Mouse (Mus musculus) heart, embryonic 14.5 days (tissue): ENCODE results near the gene Usp6nl. TPM values are rescaled to one million over a fixed set of nuclear protein-coding genes. Genes with fewer than 3 reads are reported as not detected.

Source experiments
- ATAC-seq: fragments of 200-750 bp; cut with Nextera tagmentation; 2 replicates; pipeline ENCODE4 v1.8.0; 2017; ENCODE audit warnings: low read depth, moderate TSS enrichment; ENCODE audit not compliant: insufficient number of reproducible peaks, insufficient read depth, low FRiP score
- H3K27ac ChIP-seq, 2 experiments: fragments of 200-500 bp in 1 of 2; fragments of 300-500 bp in 1 of 2; sonication (generic) in 1 of 2; replicated peaks in 1 of 2; 2 replicates each; pipeline ENCODE4 v1.5.1; 2012 to 2014; ENCODE audit warnings: low read depth in 2 of 2, low read length in 2 of 2, control low read depth in 1 of 2, mild to moderate bottlenecking in 1 of 2, mixed read lengths in 1 of 2; ENCODE audit not compliant: control insufficient read depth in 1 of 2, insufficient read depth in 1 of 2
- H3K27me3 ChIP-seq: fragments of 300-500 bp; sonication (generic); 2 replicates; pipeline ENCODE4 v1.6.1; 2014; ENCODE audit warnings: mild to moderate bottlenecking, low read length, control low read depth; ENCODE audit not compliant: control insufficient read depth, insufficient read depth
- H3K36me3 ChIP-seq: fragments of 300-500 bp; sonication (generic); 2 replicates; pipeline ENCODE4 v1.6.1; 2014; ENCODE audit warnings: mild to moderate bottlenecking, control low read depth, low read length, mixed read lengths; ENCODE audit not compliant: control insufficient read depth, insufficient read depth
- H3K4me1 ChIP-seq, 2 experiments: fragments of 200-500 bp in 1 of 2; fragments of 300-500 bp in 1 of 2; sonication (generic) in 1 of 2; 2 replicates each; pipeline ENCODE4 v1.6.1; 2012 to 2014; ENCODE audit warnings: low read length in 2 of 2, control low read depth in 1 of 2, mixed read lengths in 1 of 2; ENCODE audit not compliant: control insufficient read depth in 2 of 2, insufficient read depth in 2 of 2
- H3K4me2 ChIP-seq: fragments of 300-500 bp; sonication (generic); 2 replicates; pipeline ENCODE4 v1.6.1; 2014; ENCODE audit warnings: mild to moderate bottlenecking, low read length
- H3K4me3 ChIP-seq, 2 experiments: fragments of 200-500 bp in 1 of 2; fragments of 300-500 bp in 1 of 2; sonication (generic) in 1 of 2; 2 replicates each; pipeline ENCODE4 v1.5.1; 2012 to 2014; ENCODE audit warnings: low read length in 2 of 2, mild to moderate bottlenecking in 2 of 2, control low read depth in 1 of 2, low read depth in 1 of 2, moderate library complexity in 1 of 2; ENCODE audit not compliant: control insufficient read depth in 1 of 2, insufficient read depth in 1 of 2
- H3K9ac ChIP-seq: fragments of 300-500 bp; sonication (generic); 2 replicates; pipeline ENCODE4 v1.6.1; 2014; ENCODE audit warnings: mild to moderate bottlenecking, low read length
- H3K9me3 ChIP-seq: fragments of 300-500 bp; sonication (generic); 2 replicates; pipeline ENCODE4 v1.6.1; 2016; ENCODE audit warnings: low read length, control low read depth; ENCODE audit not compliant: control insufficient read depth
- WGBS: fragments of 180-500 bp; shearing (Covaris S2); extraction: QIAGEN DNeasy Blood & Tissue Kit; methylation state at CpG from one replicate; pipeline ENCODE4 v1.1.7; 2014; 5-methylcytosine and 5-hydroxymethylcytosine counted together
- polyA plus RNA-seq: library from polyadenylated mRNA; unstranded; fragments of >200 nt; fragmentation: Nextera tagmentation; extraction: Ambion mirVana; gene quantifications from 2 replicates; pipeline ENCODE4 v1.2.1, GENCODE M21; 2014

Usp6nl gene
- polyA plus RNA-seq, 1 experiment from 2014 or later: 6.7 TPM

DNA sequence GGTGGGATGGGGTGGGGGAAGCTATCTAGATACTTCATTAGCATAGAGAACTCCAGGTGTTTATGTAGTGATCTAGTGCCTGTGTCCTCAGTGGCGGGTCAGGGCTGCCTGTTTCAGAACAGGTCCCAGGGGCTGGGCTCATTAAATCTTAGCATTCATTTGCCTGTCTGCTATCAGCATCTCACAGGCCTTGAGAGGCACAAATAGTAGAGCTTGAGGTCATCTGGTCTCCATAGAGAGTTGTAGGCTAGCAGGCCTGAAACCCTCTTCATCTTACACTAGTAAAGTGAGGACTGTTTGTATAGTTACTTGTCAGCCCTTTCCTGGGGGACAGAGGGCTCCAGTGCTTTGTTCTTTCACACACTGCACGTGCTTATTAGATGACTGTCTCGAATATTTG, 81.5 kb downstream of the Usp6nl start:
- H3K27me3 ChIP-seq: no peaks in the 10 kb centered on the region
- no peak overlapping the region for H3K4me3 ChIP-seq
- no peak overlapping the region for H3K9ac ChIP-seq
- no peak for ATAC-seq
- H3K4me1 ChIP-seq: peaks cover 7 to 13% of the 10 kb centered on the region in 2 experiments; a peak in 3 of 4 replicates
- no peak overlapping the region for H3K4me2 ChIP-seq
- 0 out of 2 replicates have a peak, but pooled peaks cover 2% of the 10 kb centered on the region for H3K36me3 ChIP-seq
- WGBS: 56% methylated on average over 3 of the region's 3 CpGs
- H3K27ac ChIP-seq: no peak overlapping the region
- no peaks in the 10 kb centered on the region for H3K9me3 ChIP-seq

DNA sequence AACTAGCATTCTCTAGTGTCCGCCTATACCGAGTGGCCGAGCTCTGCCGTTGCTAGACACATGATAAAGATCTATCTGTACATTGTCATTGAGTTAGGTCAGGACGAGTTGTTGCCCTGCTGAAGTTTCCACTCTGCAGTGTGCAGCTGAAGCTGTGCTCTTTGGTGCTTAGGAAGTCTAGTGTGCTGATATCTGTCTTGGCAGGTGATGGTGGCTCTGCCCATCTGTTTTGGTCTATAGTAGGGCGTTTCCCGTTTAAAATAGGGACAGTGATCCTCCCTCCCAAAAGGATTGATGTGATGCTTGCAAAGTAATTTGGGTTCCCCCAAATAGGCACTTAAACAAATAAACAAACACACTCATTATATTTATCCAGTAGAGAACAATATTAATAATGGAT, 82.2 kb downstream of the Usp6nl start:
- ATAC-seq: no peak
- Histone ChIP-seq H3K4me2 (no peak overlapping the region), H3K27ac (no peak overlapping the region), H3K4me3 (no peak overlapping the region), H3K27me3 (no peaks in the 10 kb centered on the region), H3K9ac (no peak overlapping the region), H3K36me3 (peaks cover 7% of the 10 kb centered on the region; the same call in 1 of the 2 replicates), H3K4me1 (peaks cover 7 to 13% of the 10 kb centered on the region in 2 experiments; a peak in 3 of 4 replicates), H3K9me3 (no peaks in the 10 kb centered on the region)
- 46% methylated on average over 7 of the region's 7 CpGs for WGBS

DNA sequence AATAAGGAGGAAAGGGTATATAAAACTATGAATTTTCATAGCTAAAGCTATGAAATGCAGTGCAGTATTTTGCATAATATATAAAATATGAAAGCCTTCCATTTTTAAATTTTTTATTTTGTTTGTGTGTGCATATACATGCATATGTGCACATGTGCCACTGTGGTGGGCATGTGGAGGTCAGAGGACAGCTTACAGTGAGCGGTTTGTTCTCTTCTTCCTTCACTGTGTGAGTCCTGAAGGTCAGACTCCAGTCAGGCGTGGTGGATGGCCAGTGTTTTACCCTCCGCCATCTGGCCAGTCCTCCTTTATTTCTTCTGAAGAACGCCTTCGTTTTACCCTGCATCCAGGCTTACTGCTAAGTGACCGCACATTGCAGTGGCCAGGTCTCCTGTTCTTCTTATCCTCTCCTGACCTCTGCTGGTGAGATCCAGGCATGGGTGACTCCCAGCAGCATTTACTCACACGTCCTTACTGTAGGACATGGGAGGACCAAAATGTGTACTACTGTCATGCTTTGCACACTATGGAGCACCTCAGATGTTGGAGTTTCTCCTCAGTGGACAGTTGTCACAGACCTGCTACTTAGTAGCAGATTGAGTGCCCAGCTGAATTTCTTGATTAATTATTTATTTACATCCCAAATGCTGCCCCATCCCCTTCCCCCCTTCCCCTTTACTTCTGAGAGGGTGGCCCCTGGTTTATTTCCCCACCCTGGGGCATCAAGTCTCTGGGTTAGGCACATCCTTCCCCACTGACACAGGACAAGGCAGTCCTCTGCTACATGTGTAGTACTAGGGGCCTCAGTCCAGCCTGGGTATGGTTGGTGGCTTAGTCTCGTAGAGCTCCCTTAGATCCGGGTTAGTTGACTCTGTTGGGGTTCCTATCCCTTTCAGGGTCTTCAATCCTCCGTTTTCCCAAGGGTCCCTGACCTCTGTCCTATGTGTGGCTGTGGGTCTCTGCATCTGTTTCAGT, 82.9 kb downstream of the Usp6nl start:
- H3K27me3 ChIP-seq: no peaks in the 10 kb centered on the region
- H3K4me2 ChIP-seq: no peak overlapping the region
- peaks cover 7 to 13% of the 10 kb centered on the region in 2 experiments; a peak in 3 of 4 replicates for H3K4me1 ChIP-seq
- ATAC-seq: peak; percentile 58
- peaks cover 10% of the 10 kb centered on the region; the same call in 1 of the 2 replicates for H3K36me3 ChIP-seq
- H3K27ac ChIP-seq: no peak overlapping the region
- no peak overlapping the region for H3K4me3 ChIP-seq
- H3K9ac ChIP-seq: no peak overlapping the region
- no peaks in the 10 kb centered on the region for H3K9me3 ChIP-seq
- 34% methylated on average over 10 of the region's 10 CpGs for WGBS

DNA sequence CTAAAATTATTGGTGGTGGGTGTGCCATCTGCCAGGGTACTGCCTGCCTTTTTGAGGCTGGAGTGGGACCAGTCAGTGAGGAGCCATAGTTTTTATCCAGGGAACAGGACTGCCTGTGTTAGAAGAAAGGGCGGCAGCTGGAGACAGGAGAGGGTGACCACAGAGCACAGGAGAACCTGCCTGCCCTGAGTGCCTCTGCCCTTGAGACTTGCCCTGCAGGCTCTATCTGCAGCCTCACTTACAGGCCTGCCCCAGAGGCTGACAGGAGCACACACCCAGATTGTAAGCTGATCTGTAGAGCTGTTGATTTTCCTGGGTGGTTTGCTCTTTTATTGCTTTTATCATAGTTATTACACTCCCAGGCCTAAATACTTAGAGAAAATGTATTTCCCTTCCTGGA, 85.2 kb downstream of the Usp6nl start:
- H3K4me1 ChIP-seq: peaks cover 7 to 13% of the 10 kb centered on the region in 2 experiments; a peak in 3 of 4 replicates
- 54% methylated on average over 1 of the region's 1 CpGs for WGBS
- no peak overlapping the region for H3K4me2 ChIP-seq
- H3K27ac ChIP-seq: peak overlapping the region; percentile 21 to 43; a peak in 2 of 4 replicates
- no peak for ATAC-seq
- no peaks in the 10 kb centered on the region for H3K9me3 ChIP-seq
- no peak overlapping the region for H3K4me3 ChIP-seq
- peak overlapping the region; percentile 9; the same call in 1 of the 2 replicates for H3K9ac ChIP-seq
- no peaks in the 10 kb centered on the region for H3K27me3 ChIP-seq
- peaks cover 15% of the 10 kb centered on the region; the same call in 1 of the 2 replicates for H3K36me3 ChIP-seq

DNA sequence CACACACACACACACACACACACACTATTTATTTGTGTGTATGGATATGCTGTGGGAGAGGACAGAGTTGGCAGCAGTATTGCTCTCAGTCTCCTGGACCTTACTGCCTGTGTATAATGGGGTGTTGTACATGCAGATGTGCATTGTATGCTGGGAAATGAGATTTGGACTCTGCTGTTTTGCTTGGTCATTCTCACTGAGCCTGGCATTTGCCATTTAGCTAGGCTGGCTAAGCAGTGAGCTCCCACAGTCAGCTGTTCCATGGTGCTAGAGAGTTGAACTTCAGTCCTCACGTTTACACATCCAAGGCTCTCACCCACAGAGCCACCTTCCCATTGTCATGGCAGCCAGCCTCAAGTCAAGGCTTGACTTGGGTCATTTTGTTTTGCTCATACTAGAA, 90.2 kb downstream of the Usp6nl start:
- no peak overlapping the region for H3K4me3 ChIP-seq
- H3K27me3 ChIP-seq: no peaks in the 10 kb centered on the region
- H3K9ac ChIP-seq: no peak overlapping the region
- H3K36me3 ChIP-seq: peaks cover 36% of the 10 kb centered on the region
- no peak for ATAC-seq
- no peaks in the 10 kb centered on the region for H3K4me1 ChIP-seq
- no peak overlapping the region for H3K27ac ChIP-seq
- no peaks in the 10 kb centered on the region for H3K9me3 ChIP-seq
- H3K4me2 ChIP-seq: no peak overlapping the region
- WGBS: 86% methylated on average over 1 of the region's 1 CpGs

DNA sequence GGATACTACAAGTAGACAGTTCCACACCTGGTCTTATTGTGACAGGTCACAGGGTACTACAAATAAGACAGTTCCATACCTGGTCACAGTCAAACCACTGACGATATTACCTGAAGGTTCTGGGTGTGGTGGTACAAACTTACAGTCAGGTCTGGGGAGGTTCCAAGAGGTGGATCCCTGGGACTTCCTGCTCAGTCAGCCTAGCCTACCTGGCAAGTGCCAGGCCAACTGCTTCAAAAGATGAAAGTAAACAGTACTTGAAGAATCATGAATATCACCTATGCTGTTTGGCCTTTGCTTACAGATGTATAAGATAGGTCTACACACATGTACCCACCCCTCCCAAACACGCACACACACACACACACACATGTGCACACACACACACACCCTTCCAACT, 91.3 kb downstream of the Usp6nl start:
- no peaks in the 10 kb centered on the region for H3K9me3 ChIP-seq
- 94% methylated on average over 2 of the region's 2 CpGs for WGBS
- H3K4me2 ChIP-seq: no peak overlapping the region
- H3K36me3 ChIP-seq: peaks cover 36% of the 10 kb centered on the region
- H3K9ac ChIP-seq: no peak overlapping the region
- no peak for ATAC-seq
- H3K4me3 ChIP-seq: no peak overlapping the region
- no peaks in the 10 kb centered on the region for H3K27me3 ChIP-seq
- no peak overlapping the region for H3K27ac ChIP-seq
- no peaks in the 10 kb centered on the region for H3K4me1 ChIP-seq

DNA sequence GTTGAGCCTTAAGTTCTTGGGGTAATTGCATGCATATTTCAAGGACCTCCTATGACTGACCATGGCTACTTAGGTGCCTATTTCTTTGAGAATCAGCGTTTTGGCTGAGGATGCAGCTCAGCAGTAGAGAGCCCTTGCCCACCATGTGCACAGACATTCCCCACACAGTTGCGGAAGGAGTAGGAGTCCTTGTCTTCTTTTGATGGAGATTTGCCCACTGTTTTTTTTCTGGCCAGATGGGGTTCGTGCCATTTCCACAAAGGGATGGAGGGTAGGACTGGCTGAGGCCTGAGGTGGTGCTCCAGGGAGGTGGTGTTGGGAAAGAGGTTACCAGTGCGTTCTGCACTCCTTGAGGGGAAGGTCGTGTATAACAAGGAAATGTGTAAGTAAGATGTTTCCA, 91.9 kb downstream of the Usp6nl start:
- Histone ChIP-seq H3K4me2 (no peak overlapping the region), H3K9me3 (no peaks in the 10 kb centered on the region), H3K4me3 (no peak overlapping the region), H3K27ac (no peak overlapping the region), H3K9ac (no peak overlapping the region), H3K4me1 (no peaks in the 10 kb centered on the region), H3K36me3 (peaks cover 31% of the 10 kb centered on the region), H3K27me3 (no peaks in the 10 kb centered on the region)
- ATAC-seq: no peak
- WGBS: 83% methylated on average over 5 of the region's 5 CpGs
